Mouse (Mus musculus) T-helper 1 cell (primary cell): ENCODE measurements around the gene Hao1.

Experiments used
- in situ Hi-C: fragments of 300-600 bp; cut with MboI, MseI; formaldehyde crosslinking; loops from one replicate; pipeline ENCODE4 v1.15.1; 2025; ENCODE audit warnings: high pct_unique_total_duplicates

The Hao1 gene

GRCm38 (mm10) chr2:134554221-134554727 lies at the start of gene Hao1:
Gene Hao1, minus strand, starts transcription at chr2:134554368.
- in situ Hi-C loops = loop anchor here (5.0 kb wide), 1 partner anchor 128 kb away; no protein-coding TSS in a partner anchor

- in situ Hi-C loops = no loop called here
Observed at GRCm38 (mm10) chr2:134591081-134591694, 37.0 kb upstream of the Hao1 start.

GRCm38 (mm10) chr2:134585243-134585642 lies 31.1 kb upstream of the Hao1 start:
- in situ Hi-C loops = no loop called here

GRCm38 (mm10) chr2:134559422-134559821 lies 5.3 kb upstream of the Hao1 start:
- in situ Hi-C loops = no loop called here

- in situ Hi-C loops = loop anchor here (5.0 kb wide), 1 partner anchor 130 kb away; no protein-coding TSS in a partner anchor
Observed at GRCm38 (mm10) chr2:134552358-134552757, 1.8 kb downstream of the Hao1 start.

GRCm38 (mm10) chr2:134549770-134550169 lies 4.4 kb downstream of the Hao1 start:
- in situ Hi-C loops = loop anchor here (5.0 kb wide), 2 partner anchors 133 to 778 kb away; no protein-coding TSS in a partner anchor

GRCm38 (mm10) chr2:134545116-134545515 lies 9.1 kb downstream of the Hao1 start:
- in situ Hi-C loops = loop anchor here (5.0 kb wide), 1 partner anchor 782 kb away; no protein-coding TSS in a partner anchor

GRCm38 (mm10) chr2:134544321-134545065 lies 9.7 kb downstream of the Hao1 start:
- in situ Hi-C loops = loop anchor here (5.0 kb wide), 1 partner anchor 783 kb away; no protein-coding TSS in a partner anchor

- in situ Hi-C loops = no loop called here
Observed at GRCm38 (mm10) chr2:134543501-134543900, 10.7 kb downstream of the Hao1 start.

- in situ Hi-C loops = no loop called here
Observed at GRCm38 (mm10) chr2:134541019-134541418, 13.1 kb downstream of the Hao1 start.

- in situ Hi-C loops = no loop called here
Observed at GRCm38 (mm10) chr2:134538451-134538850, 15.7 kb downstream of the Hao1 start.

GRCm38 (mm10) chr2:134528122-134528810 lies 25.9 kb downstream of the Hao1 start:
- in situ Hi-C loops = no loop called here

- in situ Hi-C loops = no loop called here
Observed at GRCm38 (mm10) chr2:134527419-134528114, 26.6 kb downstream of the Hao1 start.

GRCm38 (mm10) chr2:134518042-134518441 lies 36.1 kb downstream of the Hao1 start:
- in situ Hi-C loops = no loop called here

GRCm38 (mm10) chr2:134499777-134500176 lies 54.4 kb downstream of the Hao1 start:
- in situ Hi-C loops = no loop called here

- in situ Hi-C loops = no loop called here
Observed at GRCm38 (mm10) chr2:134498450-134498849, 55.7 kb downstream of the Hao1 start.

GRCm38 (mm10) chr2:134488671-134489070 lies 65.5 kb downstream of the Hao1 start:
- in situ Hi-C loops = no loop called here

- in situ Hi-C loops = no loop called here
Observed at GRCm38 (mm10) chr2:134486055-134486834, 67.9 kb downstream of the Hao1 start.

GRCm38 (mm10) chr2:134482683-134483082 lies 71.5 kb downstream of the Hao1 start:
- in situ Hi-C loops = no loop called here

- in situ Hi-C loops = no loop called here
Observed at GRCm38 (mm10) chr2:134481759-134482158, 72.4 kb downstream of the Hao1 start.

GRCm38 (mm10) chr2:134481174-134481573 lies 73.0 kb downstream of the Hao1 start:
- in situ Hi-C loops = no loop called here
